Mouse (Mus musculus) midbrain, embryonic 11.5 days (tissue): ENCODE data around the gene Cep112. TPM values are rescaled to one million over a fixed set of nuclear protein-coding genes. Genes with fewer than 3 reads are reported as not detected.

Experiments used
- ATAC-seq: fragments of 200-750 bp; cut with Nextera tagmentation; 2 replicates; pipeline ENCODE4 v1.8.0; 2017; ENCODE audit warnings: moderate TSS enrichment, moderate library complexity; ENCODE audit not compliant: low FRiP score
- DNase-seq: peaks from one replicate; pipeline ENCODE4 v3.0.0; 2015; ENCODE audit warnings: low spot score; ENCODE audit errors: missing footprints
- H3K27ac ChIP-seq: fragments of 300-500 bp; sonication (generic); 2 replicates; pipeline ENCODE4 v1.5.1; 2014; ENCODE audit warnings: low read depth, low read length
- H3K27me3 ChIP-seq: fragments of 300-500 bp; sonication (generic); 2 replicates; pipeline ENCODE4 v1.6.1; 2014; ENCODE audit warnings: mild to moderate bottlenecking, low read length, moderate library complexity, mixed read lengths; ENCODE audit not compliant: control insufficient read depth, insufficient read depth
- H3K36me3 ChIP-seq: fragments of 300-500 bp; sonication (generic); 2 replicates; pipeline ENCODE4 v1.6.1; 2014; ENCODE audit warnings: mild to moderate bottlenecking, low read length, moderate library complexity, mixed read lengths; ENCODE audit not compliant: control insufficient read depth, insufficient read depth
- H3K4me1 ChIP-seq: fragments of 300-500 bp; sonication (generic); 2 replicates; pipeline ENCODE4 v1.6.1; 2014; ENCODE audit warnings: low read length; ENCODE audit not compliant: control insufficient read depth, insufficient read depth
- H3K4me2 ChIP-seq: fragments of 300-500 bp; sonication (generic); 2 replicates; pipeline ENCODE4 v1.6.1; 2014; ENCODE audit warnings: mild to moderate bottlenecking, moderate library complexity
- H3K4me3 ChIP-seq: fragments of 300-500 bp; sonication (generic); 2 replicates; pipeline ENCODE4 v1.5.1; 2014; ENCODE audit warnings: low read depth, low read length
- H3K9ac ChIP-seq: fragments of 300-500 bp; sonication (generic); 2 replicates; pipeline ENCODE4 v1.6.1; 2014; ENCODE audit warnings: low read length
- H3K9me3 ChIP-seq: fragments of 300-500 bp; sonication (generic); 2 replicates; pipeline ENCODE4 v1.6.1; 2016; ENCODE audit warnings: low read length; ENCODE audit not compliant: control insufficient read depth
- WGBS: fragments of 180-500 bp; shearing (Covaris S2); extraction: QIAGEN DNeasy Blood & Tissue Kit; methylation state at CpG from one replicate; pipeline ENCODE4 v1.1.7; 2014; 5-methylcytosine and 5-hydroxymethylcytosine counted together
- polyA plus RNA-seq: library from polyadenylated mRNA; unstranded; fragments of >200 nt; fragmentation: Nextera tagmentation; extraction: Ambion mirVana; gene quantifications from 2 replicates; pipeline ENCODE4 v1.2.1, GENCODE M21; 2014

Gene Cep112
- polyA plus RNA-seq, 1 experiment from 2014 or later, result 21.3 TPM

DNA sequence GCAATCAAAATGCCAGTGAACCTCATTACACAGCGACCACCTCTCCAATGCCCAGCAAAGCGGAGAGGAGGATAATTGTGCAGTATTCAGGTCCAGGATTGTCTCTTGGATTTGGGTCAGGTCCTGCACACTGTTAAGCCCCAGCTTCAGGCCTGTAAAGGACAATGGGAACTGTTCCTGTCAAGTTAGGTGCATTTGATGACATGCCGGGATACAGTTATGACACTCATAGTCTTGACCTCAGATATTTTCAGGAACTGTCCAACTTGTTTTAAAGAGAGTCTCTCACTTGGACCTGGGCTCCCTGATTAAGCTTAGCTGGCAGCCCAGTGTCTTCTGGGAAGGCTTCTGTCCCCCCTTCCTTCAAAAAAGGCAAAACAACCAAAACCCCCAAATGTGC is 1.1 kb downstream of the Cep112 start:
- Histone ChIP-seq H3K9ac (no peak overlapping the region), H3K4me1 (peaks cover 10% of the 10 kb centered on the region), H3K9me3 (no peaks in the 10 kb centered on the region), H3K4me3 (peak overlapping the region; percentile 59), H3K27ac (no peak overlapping the region), H3K27me3 (no peaks in the 10 kb centered on the region), H3K4me2 (peak overlapping the region; percentile 66), H3K36me3 (no peaks in the 10 kb centered on the region)
- WGBS, result 88% methylated on average over 3 of the region's 3 CpGs
- peak; percentile 85 for DNase-seq
- ATAC-seq, result no peak

DNA sequence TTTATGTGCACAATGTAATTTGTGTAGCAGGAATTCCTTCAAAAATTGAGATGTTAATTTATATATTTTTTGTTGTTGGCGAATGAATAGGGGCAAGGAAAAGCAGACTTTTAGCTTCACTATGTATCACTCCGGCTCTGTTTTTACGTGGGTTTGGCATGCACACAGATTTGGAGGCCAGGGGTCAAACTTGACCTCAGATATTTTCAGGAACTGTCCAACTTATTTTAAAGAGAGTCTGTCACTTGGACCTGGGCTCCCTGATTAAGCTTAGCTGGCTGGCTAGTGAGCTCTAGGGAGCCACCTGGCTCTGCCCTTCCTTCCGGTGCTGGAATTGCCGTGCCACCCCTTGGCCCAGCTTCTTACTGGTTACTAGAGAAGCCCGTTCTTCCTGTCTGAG is 2.2 kb downstream of the Cep112 start:
- DNase-seq, result no peak
- H3K4me3 ChIP-seq, result no peak overlapping the region
- H3K9ac ChIP-seq, result no peak overlapping the region
- H3K9me3 ChIP-seq, result no peaks in the 10 kb centered on the region
- no peak overlapping the region for H3K27ac ChIP-seq
- WGBS, result 65% methylated on average over 6 of the region's 6 CpGs
- H3K4me2 ChIP-seq, result no peak overlapping the region
- no peaks in the 10 kb centered on the region for H3K27me3 ChIP-seq
- H3K36me3 ChIP-seq, result no peaks in the 10 kb centered on the region
- peaks cover 10% of the 10 kb centered on the region for H3K4me1 ChIP-seq
- ATAC-seq, result no peak

DNA sequence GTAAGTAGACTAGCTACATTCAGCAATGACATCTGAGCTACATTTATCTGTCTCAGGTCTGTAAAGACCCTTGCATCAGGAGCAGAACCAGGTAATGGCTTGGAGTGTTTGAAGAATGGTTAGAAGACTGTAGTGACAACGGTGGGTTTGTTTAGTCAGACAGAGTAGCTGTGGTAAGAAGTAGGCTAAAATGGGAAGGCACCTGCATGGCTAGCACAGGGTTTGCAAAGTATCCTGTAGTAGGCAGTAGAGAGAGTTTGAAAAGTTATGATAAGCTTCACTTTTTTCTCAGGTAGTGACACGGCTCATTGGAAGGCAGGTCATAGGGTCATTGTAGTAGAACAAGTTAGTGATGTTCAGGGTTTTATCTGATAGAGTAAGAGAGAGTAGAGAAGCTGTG is 4.1 kb downstream of the Cep112 start:
- H3K4me3 ChIP-seq, result no peak overlapping the region
- ATAC-seq, result no peak

DNA sequence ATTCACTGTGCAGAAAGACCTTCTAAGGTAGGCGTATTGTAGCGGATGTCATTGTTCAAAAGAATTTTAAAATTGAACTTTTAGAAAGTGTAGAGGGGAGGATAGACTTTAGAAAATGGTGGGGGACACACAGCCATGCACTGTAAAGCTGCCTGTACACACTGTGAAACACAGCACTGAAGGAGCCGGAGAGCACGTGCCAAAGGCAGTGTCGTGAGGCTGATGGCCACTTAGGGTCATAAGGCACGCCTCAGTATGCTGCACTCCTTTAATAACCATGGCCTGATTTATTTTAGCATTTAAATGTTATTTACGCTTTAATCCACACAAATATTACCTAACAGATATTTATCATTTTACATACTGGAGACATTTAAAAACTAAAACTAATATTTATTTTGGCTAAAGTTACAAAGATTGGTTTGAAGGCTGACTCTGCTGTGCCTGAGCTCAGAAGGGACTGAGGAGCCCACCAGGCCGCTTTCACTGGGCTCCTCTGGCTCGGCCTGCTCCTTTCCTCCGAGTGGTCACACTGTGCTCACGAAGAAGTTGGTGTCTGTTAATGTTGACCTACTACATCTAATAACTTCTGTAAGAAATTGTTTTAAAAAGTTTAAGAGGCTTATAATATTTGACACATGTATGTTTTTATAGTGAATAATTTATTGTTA is 19.0 kb downstream of the Cep112 start:
- Histone ChIP-seq H3K27me3 (no peaks in the 10 kb centered on the region), H3K4me3 (no peak overlapping the region), H3K36me3 (no peaks in the 10 kb centered on the region), H3K9me3 (no peaks in the 10 kb centered on the region), H3K27ac (no peak overlapping the region), H3K9ac (no peak overlapping the region), H3K4me2 (no peak overlapping the region), H3K4me1 (peaks cover 3% of the 10 kb centered on the region; the same call in 1 of the 2 replicates)
- WGBS, result 81% methylated on average over 11 of the region's 11 CpGs
- DNase-seq (no peak), ATAC-seq (no peak)

More for the DNA sequence above, 4.1 kb downstream of the Cep112 start:
- DNase-seq, result no peak
- H3K4me2 ChIP-seq, result no peak overlapping the region
- WGBS, result 93% methylated on average over 2 of the region's 2 CpGs
- H3K27me3 ChIP-seq, result no peaks in the 10 kb centered on the region
- no peak overlapping the region for H3K9ac ChIP-seq
- no peak overlapping the region for H3K27ac ChIP-seq
- H3K36me3 ChIP-seq, result no peaks in the 10 kb centered on the region
- peaks cover 5% of the 10 kb centered on the region; the same call in 1 of the 2 replicates for H3K4me1 ChIP-seq
- no peaks in the 10 kb centered on the region for H3K9me3 ChIP-seq

DNA sequence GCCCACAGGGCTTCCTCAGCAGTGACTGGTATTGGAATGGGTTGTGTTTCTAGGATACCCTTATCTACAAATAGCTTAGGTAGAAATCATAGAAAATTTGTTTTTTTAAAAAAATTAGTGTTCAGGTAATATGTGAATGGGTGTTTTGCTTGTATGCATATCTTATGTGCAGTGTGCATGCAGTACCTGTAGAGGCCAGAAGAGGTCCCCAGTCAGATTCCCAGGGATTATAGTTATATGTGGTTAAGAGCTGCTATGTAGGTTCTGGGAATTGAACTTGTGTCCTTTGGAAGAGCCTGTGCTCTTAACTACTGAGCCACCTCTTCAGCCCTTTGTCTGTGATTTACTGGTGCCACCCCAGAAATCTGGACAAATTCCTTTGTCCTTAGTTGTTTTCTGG is 22.2 kb downstream of the Cep112 start:
- no peaks in the 10 kb centered on the region; the same call in 1 of the 2 replicates for H3K9me3 ChIP-seq
- no peak for ATAC-seq
- no peak overlapping the region for H3K4me3 ChIP-seq
- H3K27ac ChIP-seq, result no peak overlapping the region
- H3K36me3 ChIP-seq, result no peaks in the 10 kb centered on the region
- no peak for DNase-seq
- peaks cover 3% of the 10 kb centered on the region; the same call in 1 of the 2 replicates for H3K4me1 ChIP-seq
- H3K27me3 ChIP-seq, result no peaks in the 10 kb centered on the region
- H3K9ac ChIP-seq, result no peak overlapping the region
- no peak overlapping the region for H3K4me2 ChIP-seq

DNA sequence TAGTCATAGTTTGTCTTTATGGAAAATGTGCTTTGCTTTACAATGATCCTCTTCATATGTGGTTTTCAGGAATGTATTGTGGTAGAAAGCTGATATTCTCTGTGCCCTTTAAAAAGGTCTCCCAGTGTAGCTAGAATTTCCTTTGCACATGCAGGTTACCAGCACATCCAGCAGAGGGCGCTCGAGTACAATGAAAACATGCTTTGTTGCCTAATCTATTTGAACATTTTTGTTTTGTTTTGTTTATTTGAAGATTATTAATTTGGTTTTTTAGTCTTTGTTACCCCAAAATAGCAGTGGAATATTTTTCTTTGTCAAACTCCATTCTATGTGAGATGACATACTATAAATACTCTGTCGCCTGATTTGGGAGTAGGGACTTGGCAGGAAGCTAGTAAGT is 24.8 kb downstream of the Cep112 start:
- DNase-seq, result peak; percentile 97
- Histone ChIP-seq H3K27me3 (no peaks in the 10 kb centered on the region), H3K27ac (no peak overlapping the region), H3K9ac (no peak overlapping the region), H3K36me3 (no peaks in the 10 kb centered on the region), H3K4me2 (no peak overlapping the region), H3K4me3 (no peak overlapping the region), H3K4me1 (no peaks in the 10 kb centered on the region; the same call in 1 of the 2 replicates), H3K9me3 (no peaks in the 10 kb centered on the region; the same call in 1 of the 2 replicates)
- ATAC-seq, result no peak
- whole genome bisulfite sequencing, result 31% methylated on average over 3 of the region's 3 CpGs

DNA sequence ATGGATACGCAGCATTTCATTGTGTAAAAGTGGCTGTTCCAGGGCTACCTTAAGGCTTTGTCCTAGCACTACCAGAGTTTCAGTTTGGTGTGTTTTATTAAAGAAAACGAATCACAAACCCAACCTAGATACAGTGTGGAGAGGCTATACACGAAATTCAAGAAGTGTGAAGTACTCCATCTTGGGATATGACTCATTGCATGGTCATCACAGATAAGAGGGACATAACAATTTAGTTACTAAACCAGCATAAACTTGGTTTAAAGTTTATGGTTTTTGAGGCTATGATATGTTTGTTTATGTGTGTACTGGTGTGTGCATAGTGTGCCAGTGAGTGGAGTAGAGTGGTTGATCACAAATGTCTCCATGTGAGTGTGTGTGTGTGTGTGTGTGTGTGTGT is 34.6 kb downstream of the Cep112 start:
- WGBS, result 85% methylated on average over 3 of the region's 3 CpGs
- Histone ChIP-seq H3K4me2 (no peak overlapping the region), H3K4me1 (no peaks in the 10 kb centered on the region), H3K27ac (no peak overlapping the region), H3K27me3 (no peaks in the 10 kb centered on the region), H3K9me3 (no peaks in the 10 kb centered on the region), H3K4me3 (no peak overlapping the region), H3K36me3 (no peaks in the 10 kb centered on the region), H3K9ac (no peak overlapping the region)
- ATAC-seq (no peak), DNase-seq (no peak)

DNA sequence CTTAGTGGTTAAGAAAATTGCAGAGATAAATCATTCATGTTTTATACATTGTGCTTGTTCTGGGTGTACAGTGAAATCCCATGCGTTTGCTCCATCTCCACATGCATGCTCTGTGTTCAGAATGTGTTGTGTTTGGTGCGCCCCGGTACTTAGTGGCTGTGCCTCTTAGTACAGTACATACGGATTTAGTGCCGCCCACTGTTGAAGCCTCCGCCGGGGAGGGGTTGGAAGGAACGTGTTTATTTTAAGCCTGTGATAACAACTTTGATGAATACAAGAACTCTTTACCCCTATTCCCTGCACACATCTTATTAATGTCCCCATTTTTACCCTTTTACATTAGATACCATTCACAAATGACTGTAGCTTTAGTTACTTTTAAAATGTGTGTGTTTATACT is 39.1 kb downstream of the Cep112 start:
- Histone ChIP-seq H3K9me3 (no peaks in the 10 kb centered on the region), H3K27ac (no peak overlapping the region), H3K36me3 (no peaks in the 10 kb centered on the region), H3K27me3 (no peaks in the 10 kb centered on the region), H3K4me3 (no peak overlapping the region), H3K4me1 (no peaks in the 10 kb centered on the region), H3K9ac (no peak overlapping the region), H3K4me2 (no peak overlapping the region)
- WGBS, result 86% methylated on average over 8 of the region's 8 CpGs
- ATAC-seq, result no peak
- DNase-seq, result peak; percentile 59

DNA sequence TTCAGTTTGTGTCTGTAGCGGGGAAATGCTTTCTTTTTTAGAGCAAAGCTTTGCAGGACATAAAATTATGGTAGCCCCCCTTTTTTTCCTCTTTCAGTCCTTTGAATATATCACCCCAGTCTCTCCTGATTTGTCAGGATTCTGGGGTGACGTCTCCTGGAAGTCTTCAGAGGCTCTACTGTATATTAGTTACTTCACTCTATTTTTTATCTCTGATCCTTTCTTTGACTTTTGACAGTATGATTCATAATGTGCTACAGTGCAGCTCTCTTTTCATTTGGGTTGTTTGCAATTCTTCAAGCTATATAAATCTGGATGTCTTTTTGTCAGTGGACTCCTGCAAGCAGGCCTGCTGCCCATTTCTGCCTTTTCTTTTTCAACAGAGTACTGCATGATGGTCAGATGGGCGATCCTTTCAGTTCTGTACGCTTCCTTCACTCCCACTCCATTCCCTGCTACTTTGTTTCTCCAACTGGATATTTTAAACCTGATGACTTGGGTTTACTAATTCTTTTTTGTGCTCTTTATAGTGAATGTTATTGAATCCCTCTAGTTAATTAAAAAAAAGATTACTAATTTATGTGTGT is 39.8 kb downstream of the Cep112 start:
- ATAC-seq (no peak), DNase-seq (peak; percentile 23)
- Histone ChIP-seq H3K4me3 (no peak overlapping the region), H3K9ac (no peak overlapping the region), H3K36me3 (no peaks in the 10 kb centered on the region), H3K4me1 (no peaks in the 10 kb centered on the region), H3K9me3 (no peaks in the 10 kb centered on the region), H3K27me3 (no peaks in the 10 kb centered on the region), H3K4me2 (no peak overlapping the region), H3K27ac (no peak overlapping the region)
- 89% methylated on average over 4 of the region's 4 CpGs for WGBS
